Mouse (Mus musculus): ENCODE results near the gene Hs2st1. TPM values are rescaled to one million over a fixed set of nuclear protein-coding genes. Genes with fewer than 3 reads are reported as not detected.

Gene Hs2st1
- polyA plus RNA-seq, 1 experiment: 7.8 TPM

DNA sequence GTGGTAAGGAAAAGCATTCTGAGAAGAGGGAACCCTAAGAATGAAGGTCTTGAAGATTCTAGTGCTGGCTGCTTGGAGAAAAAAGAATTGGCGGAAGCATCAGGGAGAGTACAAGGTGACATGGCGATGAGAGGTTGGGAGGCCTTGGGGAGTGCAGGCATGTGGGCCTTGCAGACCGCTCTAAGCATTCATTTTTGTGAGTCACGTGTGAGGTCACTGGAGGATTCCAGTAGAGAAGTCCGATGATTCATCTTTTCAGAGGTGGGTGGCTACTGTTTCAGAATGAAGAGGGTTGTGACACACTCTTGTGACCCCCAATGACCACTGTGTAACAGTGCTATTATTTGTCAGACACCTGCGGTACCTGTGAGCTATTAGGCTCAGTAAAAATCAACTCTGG, 121.0 kb downstream of the Hs2st1 start:
- Histone ChIP-seq H3K36me3 (ENCODE audit: control insufficient read depth, insufficient read depth, low read length) (0 out of 2 replicates have a peak, but pooled peaks cover 3% of the 10 kb centered on the region), H3K27me3 (ENCODE audit: control insufficient read depth, insufficient read depth, low read length) (no peaks in the 10 kb centered on the region), H3K4me1 (replicated peaks; ENCODE audit: control insufficient read depth, insufficient read depth, low read length) (no peaks in the 10 kb centered on the region), H3K27ac (ENCODE audit: control insufficient read depth, insufficient read depth, low read length) (no peak overlapping the region), H3K4me3 (ENCODE audit: control insufficient read depth, insufficient read depth, low read length) (no peak overlapping the region)
- WGBS: 98% methylated on average over 6 of the region's 6 CpGs
- no peak for TF ChIP-seq POLR2A (IDR thresholded peaks at IDR 0.05; ENCODE audit: control insufficient read depth, extremely low read depth, insufficient read depth, low read length, poor library complexity)
- TF ChIP-seq CTCF (IDR thresholded peaks at IDR 0.05; ENCODE audit: borderline replicate concordance, control insufficient read depth, extremely low read depth, insufficient read depth, low read length, poor library complexity): no peak
- no peak for DNase-seq

- 97% methylated on average over 9 of the region's 9 CpGs for WGBS
- DNase-seq: no peak
- Histone ChIP-seq H3K36me3 (ENCODE audit: control insufficient read depth, insufficient read depth, low read length) (0 out of 2 replicates have a peak, but pooled peaks cover 3% of the 10 kb centered on the region), H3K27ac (ENCODE audit: control insufficient read depth, insufficient read depth, low read length) (no peak overlapping the region), H3K4me1 (replicated peaks; ENCODE audit: control insufficient read depth, insufficient read depth, low read length) (no peaks in the 10 kb centered on the region), H3K27me3 (ENCODE audit: control insufficient read depth, insufficient read depth, low read length) (no peaks in the 10 kb centered on the region), H3K4me3 (ENCODE audit: control insufficient read depth, insufficient read depth, low read length) (no peak overlapping the region)
- no peak for TF ChIP-seq CTCF (IDR thresholded peaks at IDR 0.05; ENCODE audit: borderline replicate concordance, control insufficient read depth, extremely low read depth, insufficient read depth, low read length, poor library complexity)
- TF ChIP-seq POLR2A (IDR thresholded peaks at IDR 0.05; ENCODE audit: control insufficient read depth, extremely low read depth, insufficient read depth, low read length, poor library complexity): no peak
These were observed 122.1 kb downstream of the Hs2st1 start for GRCm38 (mm10) chr3:144447917-144448316.

- no peak overlapping the region for H3K4me3 ChIP-seq (ENCODE audit: control insufficient read depth, insufficient read depth, low read length)
- no peak for TF ChIP-seq CTCF (IDR thresholded peaks at IDR 0.05; ENCODE audit: borderline replicate concordance, control insufficient read depth, extremely low read depth, insufficient read depth, low read length, poor library complexity)
- no peaks in the 10 kb centered on the region for H3K4me1 ChIP-seq (replicated peaks; ENCODE audit: control insufficient read depth, insufficient read depth, low read length)
- no peak for DNase-seq
- 99% methylated on average over 14 of the region's 14 CpGs for WGBS
- H3K27me3 ChIP-seq (ENCODE audit: control insufficient read depth, insufficient read depth, low read length): no peaks in the 10 kb centered on the region
- H3K36me3 ChIP-seq (ENCODE audit: control insufficient read depth, insufficient read depth, low read length): no peaks in the 10 kb centered on the region
- H3K27ac ChIP-seq (ENCODE audit: control insufficient read depth, insufficient read depth, low read length): no peak overlapping the region
These were observed 123.8 kb downstream of the Hs2st1 start for GRCm38 (mm10) chr3:144446081-144446634.

GRCm38 (mm10) chr3:144437871-144438398, 132.0 kb downstream of the Hs2st1 start:
- H3K36me3 ChIP-seq (ENCODE audit: control insufficient read depth, insufficient read depth, low read length): peaks cover 4% of the 10 kb centered on the region; the same call in 1 of the 2 replicates
- no peaks in the 10 kb centered on the region for H3K4me1 ChIP-seq (replicated peaks; ENCODE audit: control insufficient read depth, insufficient read depth, low read length)
- DNase-seq: no peak
- no peak overlapping the region for H3K27ac ChIP-seq (ENCODE audit: control insufficient read depth, insufficient read depth, low read length)
- H3K27me3 ChIP-seq (ENCODE audit: control insufficient read depth, insufficient read depth, low read length): no peaks in the 10 kb centered on the region
- no peak overlapping the region for H3K4me3 ChIP-seq (ENCODE audit: control insufficient read depth, insufficient read depth, low read length)
- 96% methylated on average over 14 of the region's 14 CpGs for WGBS
- no peak for TF ChIP-seq POLR2A (IDR thresholded peaks at IDR 0.05; ENCODE audit: control insufficient read depth, extremely low read depth, insufficient read depth, low read length, poor library complexity)
- no peak for TF ChIP-seq CTCF (IDR thresholded peaks at IDR 0.05; ENCODE audit: borderline replicate concordance, control insufficient read depth, extremely low read depth, insufficient read depth, low read length, poor library complexity)

- Histone ChIP-seq H3K27ac (ENCODE audit: control insufficient read depth, insufficient read depth, low read length) (no peak overlapping the region), H3K4me1 (replicated peaks; ENCODE audit: control insufficient read depth, insufficient read depth, low read length) (no peaks in the 10 kb centered on the region), H3K36me3 (ENCODE audit: control insufficient read depth, insufficient read depth, low read length) (peaks cover 4% of the 10 kb centered on the region; the same call in 1 of the 2 replicates), H3K4me3 (ENCODE audit: control insufficient read depth, insufficient read depth, low read length) (no peak overlapping the region), H3K27me3 (ENCODE audit: control insufficient read depth, insufficient read depth, low read length) (no peaks in the 10 kb centered on the region)
- 97% methylated on average over 3 of the region's 3 CpGs for WGBS
- no peak for DNase-seq
- TF ChIP-seq POLR2A (IDR thresholded peaks at IDR 0.05; ENCODE audit: control insufficient read depth, extremely low read depth, insufficient read depth, low read length, poor library complexity) (no peak), CTCF (IDR thresholded peaks at IDR 0.05; ENCODE audit: borderline replicate concordance, control insufficient read depth, extremely low read depth, insufficient read depth, low read length, poor library complexity) (no peak)
These were observed 133.9 kb downstream of the Hs2st1 start for GRCm38 (mm10) chr3:144436076-144436475.

DNA sequence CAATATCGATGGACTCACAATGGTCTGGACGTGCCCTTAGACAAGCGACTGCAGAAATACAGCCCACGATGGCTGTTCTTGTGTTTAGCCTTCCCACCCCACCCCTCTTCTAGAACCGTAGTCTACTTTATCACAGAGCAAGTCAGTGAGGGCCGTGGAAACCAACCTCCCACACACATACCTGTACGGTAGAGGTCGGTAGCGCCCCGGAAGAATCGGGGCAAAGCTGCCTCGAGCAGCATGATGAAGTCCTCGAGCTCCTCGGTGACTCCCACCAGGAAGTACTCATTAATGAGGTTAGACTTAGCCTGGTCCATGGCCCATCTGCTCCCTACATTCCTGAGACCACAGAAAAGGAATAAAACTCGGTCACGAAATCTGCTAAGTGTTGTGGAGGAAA, 134.7 kb downstream of the Hs2st1 start:
- Histone ChIP-seq H3K4me1 (replicated peaks; ENCODE audit: control insufficient read depth, insufficient read depth, low read length) (no peaks in the 10 kb centered on the region), H3K36me3 (ENCODE audit: control insufficient read depth, insufficient read depth, low read length) (peaks cover 4% of the 10 kb centered on the region; the same call in 1 of the 2 replicates), H3K4me3 (ENCODE audit: control insufficient read depth, insufficient read depth, low read length) (no peak overlapping the region), H3K27ac (ENCODE audit: control insufficient read depth, insufficient read depth, low read length) (no peak overlapping the region), H3K27me3 (ENCODE audit: control insufficient read depth, insufficient read depth, low read length) (no peaks in the 10 kb centered on the region)
- DNase-seq: no peak
- 97% methylated on average over 16 of the region's 16 CpGs for WGBS
- TF ChIP-seq CTCF (IDR thresholded peaks at IDR 0.05; ENCODE audit: borderline replicate concordance, control insufficient read depth, extremely low read depth, insufficient read depth, low read length, poor library complexity) (no peak), POLR2A (IDR thresholded peaks at IDR 0.05; ENCODE audit: control insufficient read depth, extremely low read depth, insufficient read depth, low read length, poor library complexity) (no peak)
